In genomic region chr1:58078390-58078789, GRCm38 (mm10) we compare ENCODE assay signal across 24 mouse cellular contexts. TPM values are rescaled to one million over a fixed set of nuclear protein-coding genes. Genes with fewer than 3 reads are reported as not detected.
DNase-seq lines count a peak whose midpoint lies in the region; ATAC-seq lines count a peak whose summit lies in the region.
"Had no signal": no experiment of that assay in that cellular context is flagged by ENCODE, and none has a peak within 500 bp of the region (broad histone marks: within the 10 kb centered on the region; RNA-seq: fewer than 3 reads in every experiment).

No protein-coding gene starts in this region.

- WGBS in liver, embryonic 16.5 days (ENCODE audit: insufficient replicate concordance): 77% methylated on average over 7 of the region's 7 CpGs
- WGBS in liver, embryonic 12.5 days (ENCODE audit: insufficient replicate concordance): 80% methylated on average over 7 of the region's 7 CpGs

- no peak overlapping the region for H3K4me2 ChIP-seq in liver, embryonic 16.5 days (ENCODE audit: low read depth, low read length)
- H3K4me2 ChIP-seq in liver, embryonic 12.5 days: no peak overlapping the region
- H3K4me2 ChIP-seq: embryonic facial prominence, embryonic 13.5 days; forebrain, embryonic 12.5 days; forebrain, embryonic 15.5 days; heart, embryonic 11.5 days; hindbrain, embryonic 13.5 days had no signal

- peak; percentile 63; the same call in 1 of the 2 replicates for ATAC-seq in liver, embryonic 16.5 days (ENCODE audit: low read depth)
- ATAC-seq in liver, embryonic 12.5 days: no peak
- peak; percentile 65 for ATAC-seq in granulocyte monocyte progenitor cell, adult 5-6 weeks (replicated peaks; ENCODE audit: poor library complexity, severe bottlenecking)
- ATAC-seq: activated CD4-positive, CD25-positive, alpha-beta regulatory T cell, adult 4 months; forebrain, embryonic 15.5 days; hindbrain, embryonic 16.5 days had no signal

- no peaks in the 10 kb centered on the region for H3K27me3 ChIP-seq in liver, embryonic 16.5 days (ENCODE audit: control insufficient read depth, insufficient read depth, low read depth, low read length)
- H3K27me3 ChIP-seq in liver, embryonic 12.5 days (replicated peaks): no peaks in the 10 kb centered on the region
- H3K27me3 ChIP-seq: embryonic facial prominence, embryonic 13.5 days; forebrain, embryonic 12.5 days; forebrain, embryonic 15.5 days; hindbrain, embryonic 13.5 days had no signal

- no peaks in the 10 kb centered on the region for H3K4me1 ChIP-seq in liver, embryonic 16.5 days (ENCODE audit: control insufficient read depth, low read depth, low read length)
- H3K4me1 ChIP-seq in liver, embryonic 12.5 days: no peaks in the 10 kb centered on the region
- H3K4me1 ChIP-seq: embryonic facial prominence, embryonic 10.5 days; embryonic facial prominence, embryonic 13.5 days; forebrain, embryonic 12.5 days; forebrain, embryonic 15.5 days; hindbrain, embryonic 13.5 days had no signal

- DNase-seq in 416B (ENCODE audit: low read depth): peak; percentile 11
- no peak for DNase-seq in kidney, postnatal 14 days
- DNase-seq in left cerebral cortex, adult 8-10 months (ENCODE audit: low spot score in 2 of 2): no peak
- DNase-seq: adrenal gland, adult 8-10 months; adrenal gland, postnatal 25 days; cerebellum, adult 11-12 months; cerebellum, adult 8-10 months; cerebellum, postnatal 10 days; cerebellum, postnatal 36 days; embryo, embryonic 11 days; gastrocnemius, postnatal 25 days had no signal

- no peaks in the 10 kb centered on the region for H3K36me3 ChIP-seq in liver, embryonic 16.5 days (ENCODE audit: control insufficient read depth, insufficient read depth)
- no peaks in the 10 kb centered on the region for H3K36me3 ChIP-seq in liver, embryonic 12.5 days
- H3K36me3 ChIP-seq: embryonic facial prominence, embryonic 10.5 days; embryonic facial prominence, embryonic 13.5 days; forebrain, embryonic 12.5 days; forebrain, embryonic 15.5 days; hindbrain, embryonic 10.5 days; hindbrain, embryonic 13.5 days had no signal

- no peak overlapping the region for H3K4me3 ChIP-seq in liver, embryonic 16.5 days (ENCODE audit: low read depth, low read length)
- no peak overlapping the region for H3K4me3 ChIP-seq in liver, embryonic 12.5 days
- H3K4me3 ChIP-seq: embryonic facial prominence, embryonic 10.5 days; embryonic facial prominence, embryonic 13.5 days; erythroblast, embryonic 14.5 days; forebrain, embryonic 12.5 days; forebrain, embryonic 15.5 days; hindbrain, embryonic 10.5 days; hindbrain, embryonic 13.5 days had no signal

- H3K9me3 ChIP-seq in liver, embryonic 16.5 days (replicated peaks; ENCODE audit: control insufficient read depth, low read length): no peaks in the 10 kb centered on the region
- no peaks in the 10 kb centered on the region for H3K9me3 ChIP-seq in liver, embryonic 12.5 days (replicated peaks)
- H3K9me3 ChIP-seq: embryonic facial prominence, embryonic 10.5 days; embryonic facial prominence, embryonic 13.5 days; forebrain, embryonic 12.5 days; forebrain, embryonic 15.5 days; hindbrain, embryonic 10.5 days; hindbrain, embryonic 13.5 days had no signal

- H3K27ac ChIP-seq in liver, embryonic 16.5 days (ENCODE audit: low read length): 0 out of 2 replicates have a peak overlapping the region, but pooled peaks have one; percentile 5
- H3K27ac ChIP-seq in liver, embryonic 12.5 days: no peak overlapping the region
- H3K27ac ChIP-seq: embryonic facial prominence, embryonic 10.5 days; embryonic facial prominence, embryonic 13.5 days; forebrain, embryonic 12.5 days; forebrain, embryonic 15.5 days; hindbrain, embryonic 10.5 days; hindbrain, embryonic 13.5 days had no signal

- no peak overlapping the region for H3K9ac ChIP-seq in liver, embryonic 16.5 days (ENCODE audit: low read depth, low read length)
- H3K9ac ChIP-seq in liver, embryonic 12.5 days: no peak overlapping the region
- H3K9ac ChIP-seq: embryonic facial prominence, embryonic 13.5 days; forebrain, embryonic 12.5 days; forebrain, embryonic 15.5 days; hindbrain, embryonic 13.5 days had no signal

RNA-seq across cellular contexts. Expression of gene Aox3, which starts 34.5 kb away (rescaled TPM):
- polyA plus RNA-seq in liver, embryonic 16.5 days (2015; fragmentation: Nextera tagmentation; extraction: Ambion mirVana): 6.1 and 7.2 TPM in 2 replicates
- polyA plus RNA-seq in liver, embryonic 12.5 days (2016; fragmentation: Nextera tagmentation; extraction: Ambion mirVana): 0.02 TPM in 1 of 2 replicates, not detected in the other
- not detected in 2 replicates for total RNA-seq in granulocyte monocyte progenitor cell, adult 5-6 weeks (2014; fragmentation: Nextera tagmentation)
- total RNA-seq in granulocyte monocyte progenitor cell, adult 5-6 weeks (2017): 0.10 and 0.17 TPM in 2 replicates
- total RNA-seq in left cerebral cortex, adult 8-10 months (2022): 1 to 10 TPM; 3.3 to 4.1 (median 3.9) TPM
- polyA plus RNA-seq: activated CD4-positive, CD25-positive, alpha-beta regulatory T cell, adult 4 months; erythroblast, embryonic 14.5 days; heart, embryonic 11.5 days had no signal

RNA-seq across cellular contexts. Expression of gene Aox1, which starts 48.7 kb away (rescaled TPM):
- polyA plus RNA-seq in liver, embryonic 16.5 days (2015; fragmentation: Nextera tagmentation; extraction: Ambion mirVana): 0.36 and 0.44 TPM in 2 replicates
- polyA plus RNA-seq in liver, embryonic 12.5 days (2016; fragmentation: Nextera tagmentation; extraction: Ambion mirVana): 0.06 and 0.07 TPM in 2 replicates
- total RNA-seq in granulocyte monocyte progenitor cell, adult 5-6 weeks (2014; fragmentation: Nextera tagmentation): not detected in 2 replicates
- total RNA-seq in granulocyte monocyte progenitor cell, adult 5-6 weeks (2017): not detected in 2 replicates
- 1 to 10 TPM; 3.9 to 4.9 (median 4.6) TPM for total RNA-seq in left cerebral cortex, adult 8-10 months (2022)
- polyA plus RNA-seq: activated CD4-positive, CD25-positive, alpha-beta regulatory T cell, adult 4 months; erythroblast, embryonic 14.5 days had no signal

RNA-seq across cellular contexts. Expression of gene Kctd18, which starts 59.6 kb away (rescaled TPM):
- polyA plus RNA-seq in liver, embryonic 16.5 days (2015; fragmentation: Nextera tagmentation; extraction: Ambion mirVana): 2.7 and 2.8 TPM in 2 replicates
- polyA plus RNA-seq in liver, embryonic 12.5 days (2016; fragmentation: Nextera tagmentation; extraction: Ambion mirVana): 5.7 and 5.9 TPM in 2 replicates
- 16.9 and 25.4 TPM in 2 replicates for total RNA-seq in granulocyte monocyte progenitor cell, adult 5-6 weeks (2014; fragmentation: Nextera tagmentation)
- 22.6 and 32.1 TPM in 2 replicates for total RNA-seq in granulocyte monocyte progenitor cell, adult 5-6 weeks (2017)
- total RNA-seq in left cerebral cortex, adult 8-10 months (2022): 10 to 100 TPM; 17.6 to 20.3 (median 19.8) TPM

Comparison
In these comparisons a context has a peak if more than half of its experiments do, and no peak if none do; other contexts are left out.
1. RNA of gene Aox1, which starts 48.7 kb away (total RNA-seq): 3.9 to 4.9 TPM in left cerebral cortex, adult 8-10 months; not detected in granulocyte monocyte progenitor cell, adult 5-6 weeks; every median in the first group is over 4 times any median in the second.